Mouse (Mus musculus) liver, postnatal 0 days (tissue): ENCODE data around the gene 4933428M09Rik.

ENCODE experiments used
- CTCF ChIP-seq: sonication (generic); IDR thresholded peaks from 2 replicates; pipeline ENCODE4 v1.5.1; 2016; ENCODE audit warnings: antibody characterized with exemption, low read depth
- EP300 ChIP-seq: IDR thresholded peaks from 2 replicates; pipeline ENCODE4 v1.6.1; 2016; ENCODE audit warnings: antibody characterized with exemption, low read depth, mild to moderate bottlenecking

- no peak for TF ChIP-seq CTCF
- no peak for TF ChIP-seq EP300
Observed at GRCm38 (mm10) chrX:139221893-139222292, 42.9 kb downstream of the 4933428M09Rik start.
